In the genomic region with DNA sequence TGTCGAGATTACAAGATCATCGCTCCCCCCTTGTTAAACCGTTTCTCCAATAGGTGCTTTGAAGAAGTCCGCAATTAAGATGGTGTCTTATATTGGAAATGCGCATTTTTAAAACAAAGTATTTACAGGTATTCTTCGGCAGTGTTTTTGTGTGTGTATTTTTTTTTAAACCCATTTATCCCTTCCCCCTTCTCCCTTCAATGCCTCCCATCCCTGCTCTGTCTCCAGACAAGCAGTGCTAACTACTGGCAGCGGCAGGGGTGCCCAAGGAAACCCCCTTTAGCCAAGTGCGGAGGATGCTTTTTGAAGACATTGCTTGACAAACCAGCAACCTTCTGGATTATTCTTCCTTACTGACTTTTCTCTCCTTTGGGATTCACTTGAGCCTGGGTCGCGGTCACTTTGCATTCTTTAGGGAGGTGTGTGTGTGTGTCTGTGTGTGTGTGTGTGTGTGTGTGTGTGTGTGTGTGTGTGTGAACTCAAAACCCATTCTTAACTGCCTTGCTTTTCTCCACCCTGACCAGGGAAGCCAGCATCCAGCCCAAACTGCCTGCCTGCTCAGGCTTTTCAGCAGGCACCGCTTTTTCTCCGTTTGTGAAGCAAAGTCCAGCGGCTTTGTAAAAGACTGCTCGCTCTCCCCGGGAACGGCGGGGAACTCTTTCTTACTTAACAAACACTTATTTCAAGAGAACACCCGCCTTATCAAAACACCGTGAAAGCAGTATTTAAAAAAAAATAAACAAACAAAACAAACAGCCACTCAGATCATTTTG, we compare ENCODE assay signal across 8 mouse cellular contexts.
A peak's percentile ranks its signal among the peaks of the same experiment; 100 is the strongest.
DNase-seq lines count a peak whose midpoint lies in the region; ATAC-seq lines count a peak whose summit lies in the region.

No protein-coding gene starts in this region.

- no peak for ATAC-seq in intestine, embryonic 14.5 days (replicated peaks; ENCODE audit: low FRiP score, low TSS enrichment, low read depth)
- ATAC-seq in midbrain, embryonic 11.5 days (ENCODE audit: low FRiP score), result peak; percentile 45

- peak overlapping the region; percentile 20; the same call in 1 of the 2 replicates for H3K4me3 ChIP-seq in intestine, embryonic 14.5 days (ENCODE audit: low read depth, low read length)
- peak overlapping the region; percentile 30 for H3K4me3 ChIP-seq in midbrain, embryonic 11.5 days (ENCODE audit: low read depth, low read length)

- intact Hi-C loops in left cerebral cortex, postnatal 25 days (cut with DNase I), result loop anchor here (5.0 kb wide), 1 partner anchor 76 kb away; no protein-coding TSS in a partner anchor

- no peak overlapping the region for H3K27ac ChIP-seq in intestine, embryonic 14.5 days (ENCODE audit: low read depth)
- H3K27ac ChIP-seq in midbrain, embryonic 11.5 days (ENCODE audit: low read depth, low read length), result no peak overlapping the region

- no peak overlapping the region for H3K9ac ChIP-seq in intestine, embryonic 14.5 days (ENCODE audit: low read length)
- peak overlapping the region; percentile 59 for H3K9ac ChIP-seq in midbrain, embryonic 11.5 days (ENCODE audit: low read length)

- H3K27me3 ChIP-seq in intestine, embryonic 14.5 days (replicated peaks; ENCODE audit: control insufficient read depth, insufficient read depth, low read length), result 0 out of 2 replicates have a peak, but pooled peaks cover 8% of the 10 kb centered on the region
- no peaks in the 10 kb centered on the region for H3K27me3 ChIP-seq in midbrain, embryonic 11.5 days (ENCODE audit: control insufficient read depth, insufficient read depth, low read length)

- 0 out of 2 replicates have a peak, but pooled peaks cover 6% of the 10 kb centered on the region for H3K4me1 ChIP-seq in intestine, embryonic 14.5 days (replicated peaks; ENCODE audit: control insufficient read depth, insufficient read depth, low read length)
- peaks cover 7% of the 10 kb centered on the region for H3K4me1 ChIP-seq in midbrain, embryonic 11.5 days (ENCODE audit: control insufficient read depth, insufficient read depth, low read length)

- peak; percentile 22 to 29 for DNase-seq in cerebellum, postnatal 10 days
- DNase-seq in cerebellum, adult 11-12 months, result no peak
- DNase-seq in embryo, embryonic 10 days (ENCODE audit: low spot score), result peak; percentile 67
- DNase-seq in intestine, embryonic 14.5 days (ENCODE audit: low spot score), result peak; percentile 55
- DNase-seq in midbrain, embryonic 11.5 days (ENCODE audit: low spot score, missing footprints), result no peak
- DNase-seq in gastrocnemius, adult 18-20 months (ENCODE audit: low spot score), result no peak
- DNase-seq in left cerebral cortex, postnatal 25 days (ENCODE audit: low spot score in 2 of 2), result no peak
- DNase-seq in lung, postnatal 4 days, result no peak

- H3K4me2 ChIP-seq in intestine, embryonic 14.5 days (ENCODE audit: low read length), result peak overlapping the region; percentile 50
- H3K4me2 ChIP-seq in midbrain, embryonic 11.5 days, result peak overlapping the region; percentile 68

- WGBS in intestine, embryonic 14.5 days, result 26% methylated on average over 19 of the region's 19 CpGs
- 15% methylated on average over 19 of the region's 19 CpGs for WGBS in midbrain, embryonic 11.5 days

- no peaks in the 10 kb centered on the region for H3K36me3 ChIP-seq in intestine, embryonic 14.5 days (ENCODE audit: control insufficient read depth, insufficient read depth, low read length)
- no peaks in the 10 kb centered on the region for H3K36me3 ChIP-seq in midbrain, embryonic 11.5 days (ENCODE audit: control insufficient read depth, insufficient read depth, low read length)

- H3K9me3 ChIP-seq in intestine, embryonic 14.5 days (ENCODE audit: control insufficient read depth, low read length), result no peaks in the 10 kb centered on the region
- H3K9me3 ChIP-seq in midbrain, embryonic 11.5 days (ENCODE audit: control insufficient read depth, low read length), result no peaks in the 10 kb centered on the region

Comparison
In these comparisons a context has a peak if more than half of its experiments do, and no peak if none do; other contexts are left out.
1. DNase-seq: peak in cerebellum, postnatal 10 days (2 of 2), embryo, embryonic 10 days (single experiment) and intestine, embryonic 14.5 days (single experiment); none in cerebellum, adult 11-12 months (single experiment), midbrain, embryonic 11.5 days (single experiment), gastrocnemius, adult 18-20 months (single experiment), left cerebral cortex, postnatal 25 days (0 of 2) and lung, postnatal 4 days (0 of 2).